Mouse (Mus musculus): ENCODE results near the gene Lgals2.

- TF ChIP-seq CTCF (IDR thresholded peaks at IDR 0.05; ENCODE audit: extremely low read depth, insufficient read depth, insufficient read length, insufficient replicate concordance) (no peak), POLR2A (IDR thresholded peaks at IDR 0.05; ENCODE audit: low read depth, low read length) (no peak)
These were observed 53.8 kb downstream of the Lgals2 start for GRCm38 (mm10) chr15:78801571-78801970.
